Mouse (Mus musculus) heart, embryonic 13.5 days (tissue): Measurements from ENCODE around the gene Galnt10. TPM values are rescaled to one million over a fixed set of nuclear protein-coding genes. Genes with fewer than 3 reads are reported as not detected.
A peak's percentile ranks its signal among the peaks of the same experiment; 100 is the strongest.

Experiments
- ATAC-seq: fragments of 200-750 bp; cut with Nextera tagmentation; 2 replicates; pipeline ENCODE4 v1.8.0; 2017; ENCODE audit warnings: moderate TSS enrichment; ENCODE audit not compliant: insufficient number of reproducible peaks, low FRiP score, low TSS enrichment; ENCODE audit errors: extremely low read depth
- H3K27ac ChIP-seq: fragments of 300-500 bp; sonication (generic); replicated peaks from 2 replicates; pipeline ENCODE4 v1.5.1; 2015; ENCODE audit warnings: moderate library complexity, mild to moderate bottlenecking, inconsistent platforms
- H3K27me3 ChIP-seq: fragments of 300-500 bp; sonication (generic); replicated peaks from 2 replicates; pipeline ENCODE4 v1.6.1; 2015; ENCODE audit warnings: mild to moderate bottlenecking, inconsistent platforms
- H3K36me3 ChIP-seq: fragments of 300-500 bp; sonication (generic); 2 replicates; pipeline ENCODE4 v1.6.1; 2015; ENCODE audit warnings: mild to moderate bottlenecking, inconsistent platforms
- H3K4me1 ChIP-seq: fragments of 300-500 bp; sonication (generic); 2 replicates; pipeline ENCODE4 v1.6.1; 2015; ENCODE audit warnings: inconsistent platforms
- H3K4me2 ChIP-seq: fragments of 300-500 bp; sonication (generic); 2 replicates; pipeline ENCODE4 v1.6.1; 2015; ENCODE audit warnings: inconsistent platforms, mild to moderate bottlenecking, moderate library complexity
- H3K4me3 ChIP-seq: fragments of 300-500 bp; sonication (generic); 2 replicates; pipeline ENCODE4 v1.5.1; 2015; ENCODE audit warnings: moderate library complexity, mild to moderate bottlenecking, inconsistent platforms
- H3K9ac ChIP-seq: fragments of 300-500 bp; sonication (generic); 2 replicates; pipeline ENCODE4 v1.6.1; 2015; ENCODE audit warnings: inconsistent platforms, mild to moderate bottlenecking, moderate library complexity
- H3K9me3 ChIP-seq: fragments of 300-500 bp; sonication (generic); 2 replicates; pipeline ENCODE4 v1.6.1; 2016; ENCODE audit warnings: inconsistent platforms
- WGBS: fragments of 180-500 bp; shearing (Covaris S2); methylation state at CpG from one replicate; pipeline ENCODE4 v1.1.7; 2015; ENCODE audit warnings: mixed read lengths; 5-methylcytosine and 5-hydroxymethylcytosine counted together
- polyA plus RNA-seq: library from polyadenylated mRNA; unstranded; fragments of >200 nt; fragmentation: Nextera tagmentation; extraction: Ambion mirVana; gene quantifications from 2 replicates; pipeline ENCODE4 v1.2.1, GENCODE M21; 2015

Gene Galnt10
- polyA plus RNA-seq, 1 experiment from 2014 or later: 11.4 TPM

- Histone ChIP-seq H3K36me3 (0 out of 2 replicates have a peak, but pooled peaks cover 3% of the 10 kb centered on the region), H3K27ac (no peak overlapping the region), H3K4me3 (peak overlapping the region; percentile 82), H3K27me3 (no peaks in the 10 kb centered on the region), H3K9ac (peak overlapping the region; percentile 92), H3K4me2 (peak overlapping the region; percentile 98), H3K9me3 (no peaks in the 10 kb centered on the region), H3K4me1 (peaks cover 37% of the 10 kb centered on the region)
- no peak for ATAC-seq
- 51% methylated on average over 2 of the region's 2 CpGs for WGBS
Measured at GRCm38 (mm10) chr11:57643691-57644090, 1.6 kb upstream of the Galnt10 start.

GRCm38 (mm10) chr11:57644245-57645017 lies 811 bp upstream of the Galnt10 start:
- Histone ChIP-seq H3K27ac (peak overlapping the region; percentile 82), H3K4me1 (peaks cover 44% of the 10 kb centered on the region), H3K9me3 (no peaks in the 10 kb centered on the region), H3K4me2 (peak overlapping the region; percentile 98), H3K4me3 (peak overlapping the region; percentile 82), H3K27me3 (no peaks in the 10 kb centered on the region), H3K9ac (peak overlapping the region; percentile 92), H3K36me3 (0 out of 2 replicates have a peak, but pooled peaks cover 3% of the 10 kb centered on the region)
- peak; percentile 10; the same call in 1 of the 2 replicates for ATAC-seq
- WGBS: under 1% methylated on average over 30 of the region's 30 CpGs

DNA sequence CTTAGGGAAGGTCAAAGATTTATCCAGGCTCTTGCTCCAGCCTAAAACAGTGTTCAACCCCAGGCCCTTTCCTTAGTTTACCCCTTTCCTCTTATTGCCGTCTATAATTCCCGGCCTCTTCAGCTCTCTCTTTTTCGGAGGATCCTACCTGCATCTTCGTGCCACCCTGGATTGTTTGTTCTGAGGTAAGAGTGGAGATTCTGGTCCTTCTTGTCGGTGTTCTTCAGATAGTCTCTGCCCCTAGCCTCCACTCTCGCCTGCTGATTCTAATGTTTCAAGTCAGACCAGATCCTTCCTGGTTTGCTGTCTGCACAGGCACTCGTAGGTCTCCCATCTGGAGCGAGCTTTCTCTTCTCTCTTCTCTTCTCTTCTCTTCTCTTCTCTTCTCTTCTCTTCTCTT lies 605 bp downstream of the Galnt10 start:
- no peaks in the 10 kb centered on the region for H3K27me3 ChIP-seq
- no peak overlapping the region for H3K27ac ChIP-seq
- no peaks in the 10 kb centered on the region for H3K9me3 ChIP-seq
- H3K9ac ChIP-seq: peak overlapping the region; percentile 92
- H3K4me3 ChIP-seq: peak overlapping the region; percentile 82
- peaks cover 53% of the 10 kb centered on the region for H3K4me1 ChIP-seq
- H3K4me2 ChIP-seq: peak overlapping the region; percentile 98
- H3K36me3 ChIP-seq: 0 out of 2 replicates have a peak, but pooled peaks cover 3% of the 10 kb centered on the region
- ATAC-seq: no peak
- WGBS: 16% methylated on average over 8 of the region's 8 CpGs

DNA sequence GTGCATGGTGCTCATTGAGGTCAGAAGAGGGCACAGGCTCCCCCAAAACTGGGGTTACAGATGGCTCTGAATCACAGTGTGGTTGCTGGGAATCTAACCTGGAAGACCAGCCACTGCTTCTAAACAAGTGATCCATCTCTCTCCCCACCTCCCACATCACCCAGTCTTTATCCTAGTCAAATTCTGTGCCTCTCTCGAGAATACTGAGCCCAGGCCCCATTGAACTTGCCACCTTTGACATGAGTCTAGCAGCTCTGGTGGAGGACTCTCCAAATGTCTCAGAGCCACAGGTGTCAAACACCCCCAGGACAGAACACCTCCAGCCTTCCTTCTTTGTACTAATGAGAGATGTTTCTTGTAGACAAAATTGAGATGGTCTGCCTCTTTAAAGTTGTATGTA lies 1.2 kb downstream of the Galnt10 start:
- Histone ChIP-seq H3K4me2 (peak overlapping the region; percentile 98), H3K9me3 (no peaks in the 10 kb centered on the region), H3K4me3 (peak overlapping the region; percentile 82), H3K4me1 (peaks cover 58% of the 10 kb centered on the region), H3K36me3 (0 out of 2 replicates have a peak, but pooled peaks cover 3% of the 10 kb centered on the region), H3K27ac (no peak overlapping the region), H3K27me3 (no peaks in the 10 kb centered on the region), H3K9ac (peak overlapping the region; percentile 37; the same call in 1 of the 2 replicates)
- ATAC-seq: no peak
- WGBS: 23% methylated on average over 1 of the region's 1 CpGs

GRCm38 (mm10) chr11:57646940-57647339 lies 1.7 kb downstream of the Galnt10 start:
- Histone ChIP-seq H3K9ac (peak overlapping the region; percentile 37; the same call in 1 of the 2 replicates), H3K4me2 (peak overlapping the region; percentile 98), H3K4me3 (peak overlapping the region; percentile 82), H3K36me3 (0 out of 2 replicates have a peak, but pooled peaks cover 3% of the 10 kb centered on the region), H3K27me3 (no peaks in the 10 kb centered on the region), H3K9me3 (no peaks in the 10 kb centered on the region), H3K4me1 (peaks cover 64% of the 10 kb centered on the region), H3K27ac (no peak overlapping the region)
- no peak for ATAC-seq
- WGBS: 76% methylated on average over 8 of the region's 8 CpGs

DNA sequence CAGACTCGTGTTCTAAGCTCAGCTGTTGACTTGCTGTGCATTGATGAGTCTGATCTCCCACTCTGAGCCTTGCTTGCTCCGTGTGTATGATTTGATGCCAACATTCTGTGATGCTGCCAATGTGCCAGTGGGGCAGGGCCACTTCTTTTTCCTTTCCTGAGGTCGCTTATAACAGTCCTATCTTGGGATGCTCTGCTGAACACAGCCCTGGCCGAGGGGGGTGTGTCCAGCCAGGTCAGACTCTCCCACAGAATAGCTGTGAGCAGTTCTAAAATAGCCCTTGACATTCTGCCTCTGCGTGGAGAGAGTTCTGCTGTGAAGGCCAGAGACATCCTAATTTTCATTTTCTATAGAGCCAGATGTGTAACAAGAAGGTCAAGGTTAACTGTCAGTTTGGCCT lies 2.2 kb downstream of the Galnt10 start:
- WGBS: 44% methylated on average over 5 of the region's 5 CpGs

GRCm38 (mm10) chr11:57648196-57648800 lies 3.1 kb downstream of the Galnt10 start:
- H3K9ac ChIP-seq: no peak overlapping the region
- no peak for ATAC-seq
- H3K27ac ChIP-seq: no peak overlapping the region
- H3K27me3 ChIP-seq: no peaks in the 10 kb centered on the region
- H3K4me3 ChIP-seq: 0 out of 2 replicates have a peak overlapping the region, but pooled peaks have one; percentile 3
- H3K9me3 ChIP-seq: no peaks in the 10 kb centered on the region
- H3K36me3 ChIP-seq: 0 out of 2 replicates have a peak, but pooled peaks cover 3% of the 10 kb centered on the region
- 86% methylated on average over 11 of the region's 11 CpGs for WGBS
- H3K4me2 ChIP-seq: peak overlapping the region; percentile 31
- H3K4me1 ChIP-seq: peaks cover 70% of the 10 kb centered on the region

More for the DNA sequence above, 2.2 kb downstream of the Galnt10 start:
- Histone ChIP-seq H3K4me1 (peaks cover 69% of the 10 kb centered on the region), H3K36me3 (0 out of 2 replicates have a peak, but pooled peaks cover 3% of the 10 kb centered on the region), H3K4me3 (peak overlapping the region; percentile 82), H3K9ac (peak overlapping the region; percentile 37; the same call in 1 of the 2 replicates), H3K4me2 (peak overlapping the region; percentile 98), H3K27me3 (no peaks in the 10 kb centered on the region), H3K9me3 (no peaks in the 10 kb centered on the region), H3K27ac (no peak overlapping the region)
- no peak for ATAC-seq

DNA sequence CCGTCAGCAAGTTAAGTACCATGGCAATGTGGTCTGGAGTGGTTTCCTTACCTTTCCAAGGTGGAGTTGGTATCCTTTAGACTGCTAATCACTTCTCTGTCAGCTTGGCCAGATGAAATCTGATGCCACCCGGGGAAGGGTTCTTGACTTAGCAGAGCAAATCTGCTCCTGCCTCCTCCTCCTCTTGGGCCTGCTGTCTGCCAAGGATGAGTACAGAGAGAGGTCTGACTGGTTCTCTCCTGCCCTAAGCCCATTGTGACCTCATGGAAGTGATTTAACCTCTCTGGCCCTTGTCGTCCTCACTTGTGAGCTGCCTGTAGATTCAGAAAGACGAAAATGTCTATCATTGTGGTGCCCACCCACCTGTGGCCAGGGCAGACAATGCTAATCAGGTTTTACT lies 4.0 kb downstream of the Galnt10 start:
- no peaks in the 10 kb centered on the region for H3K9me3 ChIP-seq
- 59% methylated on average over 4 of the region's 4 CpGs for WGBS
- 0 out of 2 replicates have a peak, but pooled peaks cover 3% of the 10 kb centered on the region for H3K36me3 ChIP-seq
- ATAC-seq: no peak
- peaks cover 73% of the 10 kb centered on the region for H3K4me1 ChIP-seq
- H3K27me3 ChIP-seq: no peaks in the 10 kb centered on the region
- H3K27ac ChIP-seq: no peak overlapping the region
- H3K9ac ChIP-seq: no peak overlapping the region
- H3K4me2 ChIP-seq: peak overlapping the region; percentile 56; the same call in 1 of the 2 replicates
- H3K4me3 ChIP-seq: no peak overlapping the region

GRCm38 (mm10) chr11:57649671-57650070 lies 4.4 kb downstream of the Galnt10 start:
- H3K4me3 ChIP-seq: no peak overlapping the region
- 0 out of 2 replicates have a peak, but pooled peaks cover 3% of the 10 kb centered on the region for H3K36me3 ChIP-seq
- no peak for ATAC-seq
- no peak overlapping the region for H3K9ac ChIP-seq
- peaks cover 76% of the 10 kb centered on the region for H3K4me1 ChIP-seq
- WGBS: 61% methylated on average over 10 of the region's 10 CpGs
- H3K4me2 ChIP-seq: peak overlapping the region; percentile 56; the same call in 1 of the 2 replicates
- H3K27me3 ChIP-seq: no peaks in the 10 kb centered on the region
- H3K27ac ChIP-seq: no peak overlapping the region
- no peaks in the 10 kb centered on the region for H3K9me3 ChIP-seq

DNA sequence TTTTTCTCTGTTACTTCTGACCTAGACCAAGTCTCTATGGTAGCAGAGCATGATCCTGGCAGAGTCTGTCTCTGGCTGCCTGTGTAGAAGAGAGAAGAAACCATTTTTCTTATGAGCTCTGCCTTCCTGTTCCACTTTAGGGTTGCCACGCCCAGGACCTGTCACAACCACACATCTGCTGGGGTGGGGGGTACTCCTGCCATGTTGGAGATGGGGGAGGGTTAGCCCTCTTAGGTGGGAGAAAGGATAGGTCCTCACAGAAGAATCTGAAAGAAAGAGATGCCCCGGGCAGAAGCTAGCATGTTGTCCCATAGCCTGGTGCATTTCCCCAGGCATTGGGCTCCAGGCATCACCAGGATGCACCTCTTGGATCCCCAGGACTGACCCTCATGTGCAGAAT lies 5.6 kb downstream of the Galnt10 start:
- H3K9ac ChIP-seq: peak overlapping the region; percentile 67
- H3K36me3 ChIP-seq: 0 out of 2 replicates have a peak, but pooled peaks cover 3% of the 10 kb centered on the region
- ATAC-seq: no peak
- H3K27me3 ChIP-seq: no peaks in the 10 kb centered on the region
- 0 out of 2 replicates have a peak overlapping the region, but pooled peaks have one; percentile 20 for H3K4me3 ChIP-seq
- peak overlapping the region; percentile 56 for H3K4me2 ChIP-seq
- H3K4me1 ChIP-seq: peaks cover 84% of the 10 kb centered on the region
- WGBS: 67% methylated on average over 2 of the region's 2 CpGs
- no peaks in the 10 kb centered on the region for H3K9me3 ChIP-seq
- peak overlapping the region; percentile 56; the same call in 1 of the 2 replicates for H3K27ac ChIP-seq

DNA sequence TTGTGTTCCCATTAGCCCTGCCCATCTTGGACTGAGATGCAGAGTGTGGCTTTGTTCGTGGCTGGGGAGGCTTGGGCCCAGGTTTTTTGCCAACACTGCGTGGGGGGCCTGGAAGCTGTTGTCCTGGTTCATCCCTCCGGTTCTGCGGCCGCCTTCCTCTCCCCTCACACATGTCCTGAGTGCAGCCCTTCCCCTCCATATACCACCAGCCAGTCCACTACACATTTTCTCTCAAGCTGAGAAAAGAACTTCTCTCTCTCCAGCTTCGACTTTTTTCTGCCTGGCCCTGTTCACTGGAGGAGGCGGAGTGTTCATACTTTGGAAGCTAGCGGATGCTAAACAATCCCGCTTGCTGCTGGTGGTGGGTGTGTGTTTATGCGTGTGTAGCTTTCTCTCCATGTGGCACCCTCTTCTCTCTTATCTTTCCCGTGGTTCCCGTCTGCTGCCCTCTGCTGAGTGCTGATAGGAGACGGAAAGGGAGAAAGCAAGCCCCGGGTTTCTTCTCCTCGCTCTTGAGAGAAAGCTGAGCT lies 6.1 kb downstream of the Galnt10 start:
- no peaks in the 10 kb centered on the region for H3K27me3 ChIP-seq
- WGBS: 18% methylated on average over 15 of the region's 15 CpGs
- H3K4me3 ChIP-seq: peak overlapping the region; percentile 20
- H3K36me3 ChIP-seq: 0 out of 2 replicates have a peak, but pooled peaks cover 3% of the 10 kb centered on the region
- no peak for ATAC-seq
- H3K4me2 ChIP-seq: peak overlapping the region; percentile 56
- peaks cover 85% of the 10 kb centered on the region for H3K4me1 ChIP-seq
- H3K9ac ChIP-seq: peak overlapping the region; percentile 67
- peak overlapping the region; percentile 56 for H3K27ac ChIP-seq
- no peaks in the 10 kb centered on the region for H3K9me3 ChIP-seq
